Mouse (Mus musculus) duodenum, adult 2 months (tissue): ENCODE data around the gene Cenpn. TPM values are rescaled to one million over a fixed set of nuclear protein-coding genes. Genes with fewer than 3 reads are reported as not detected.

Experiments
- polyA plus RNA-seq: library from polyadenylated mRNA; depleted of rRNA; stranded (reverse); fragments of >200 nt; gene quantifications from 2 replicates; pipeline ENCODE4 v1.2.3, GENCODE M21; 2012; ENCODE audit warnings: low replicate concordance; rRNA removed

Cenpn gene
- 1.1 and 2.2 TPM in 2 replicates for polyA plus RNA-seq

DNA sequence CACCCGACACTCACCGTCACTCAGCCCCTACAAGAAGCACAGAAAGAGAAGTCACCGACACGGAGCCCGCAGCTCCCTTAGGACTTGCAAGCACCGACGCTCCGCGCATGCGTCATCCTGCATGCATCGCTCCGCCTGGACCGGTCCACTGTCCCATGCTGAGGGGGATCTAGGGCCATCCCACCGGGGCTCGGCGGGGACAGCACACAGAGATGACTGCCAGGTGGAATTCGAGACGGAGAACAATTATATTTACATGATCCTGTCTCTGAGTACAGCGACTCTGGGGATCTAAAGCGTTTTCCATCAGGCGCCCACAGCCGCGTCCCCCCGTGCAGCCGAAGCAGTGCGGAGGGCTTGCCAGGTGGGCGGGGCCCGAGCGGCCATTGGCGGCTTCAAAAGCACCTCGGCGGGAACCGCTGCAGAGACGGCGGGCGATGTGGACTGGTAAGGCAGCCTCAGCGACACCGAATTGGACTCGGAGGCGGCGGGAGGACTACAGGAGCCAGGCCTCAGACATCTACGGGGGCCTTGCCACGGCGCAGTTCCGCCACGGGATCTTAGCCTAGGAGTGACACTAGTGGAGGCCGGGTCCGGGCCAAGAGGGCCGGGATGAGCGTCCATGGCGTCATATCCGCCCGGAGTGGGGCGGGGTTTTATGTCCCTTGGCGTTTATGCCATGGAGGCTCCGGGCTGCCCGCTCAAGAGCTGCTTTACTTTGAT, at the start of gene Cenpn, which contains the start of gene Cmc2:
Gene Cenpn, plus strand, starts transcription at position 394 of the 723 bp plus-strand sequence.
Gene Cmc2, minus strand, starts transcription at position 119 of the 723 bp plus-strand sequence.

DNA sequence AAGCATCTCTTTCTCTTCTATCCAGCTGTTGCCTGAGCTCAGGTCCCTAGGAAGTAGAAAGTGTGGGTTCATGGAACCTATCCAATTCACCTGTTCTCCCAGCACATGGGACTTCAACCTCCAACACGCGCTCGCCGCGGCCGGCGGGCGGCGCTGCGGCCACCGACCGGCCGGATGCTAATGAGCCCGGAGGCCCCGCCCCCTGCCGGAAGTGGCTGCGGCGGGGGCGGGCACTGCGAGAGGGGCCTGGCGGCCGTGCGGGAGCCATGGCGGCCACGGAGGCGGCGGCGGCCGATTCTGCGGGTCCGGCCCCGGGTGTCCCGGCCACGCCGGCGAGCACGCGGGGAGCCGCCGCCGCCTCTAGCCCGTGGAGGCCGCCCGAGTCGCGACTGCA, 21.6 kb downstream of the Cenpn start, which contains the start of gene Atmin:
Gene Atmin, plus strand, starts transcription at position 233 of the 394 bp plus-strand sequence.

DNA sequence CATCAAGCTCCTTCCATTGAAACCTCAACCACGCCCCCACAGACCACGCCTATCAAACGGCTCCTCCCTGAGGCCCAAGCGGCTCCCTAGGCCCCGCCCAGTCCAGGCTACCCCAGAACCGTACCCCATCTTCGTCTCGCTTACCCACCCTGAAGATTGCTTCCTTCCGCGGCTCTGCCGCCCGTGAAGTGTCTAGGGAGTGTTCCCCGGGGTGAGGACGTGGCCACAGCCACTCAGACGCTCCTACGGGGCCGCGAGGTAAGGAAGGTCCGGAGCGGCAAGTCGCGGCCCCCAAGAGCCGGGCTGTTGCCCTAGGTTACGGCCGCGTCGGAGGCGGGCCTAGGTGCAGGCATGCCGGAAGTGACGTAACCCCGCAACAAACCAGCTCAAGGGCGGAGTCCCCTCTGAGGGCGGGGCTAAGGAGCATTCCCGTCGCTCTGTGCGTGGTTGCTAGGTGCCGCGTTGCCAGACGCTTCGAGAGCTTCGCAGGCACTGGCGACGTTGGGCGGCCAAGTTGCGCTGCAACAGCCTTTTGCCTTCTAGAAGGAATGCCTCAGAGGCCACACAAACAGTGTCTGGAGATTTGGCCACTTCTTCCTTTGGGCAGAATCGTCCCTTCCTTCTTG, 57.2 kb downstream of the Cenpn start, which contains the start of gene 1700030J22Rik:
Gene 1700030J22Rik, minus strand, starts transcription at position 329 of the 626 bp plus-strand sequence.

Other genes with a start within 250 kb of the Cenpn start
- gene Cdyl2, start 188.7 kb upstream of the Cenpn start, polyA plus RNA-seq, result 0.33 and 0.53 TPM in 2 replicates
- gene Cmc2, start 275 bp upstream of the Cenpn start, polyA plus RNA-seq, result 3.1 and 3.2 TPM in 2 replicates
- gene Atmin, start 21.7 kb downstream of the Cenpn start, polyA plus RNA-seq, result 6.0 and 6.7 TPM in 2 replicates
- 0.09 and 0.18 TPM in 2 replicates for gene 1700030J22Rik, start 57.2 kb downstream of the Cenpn start, polyA plus RNA-seq
- gene Gcsh, start 71.8 kb downstream of the Cenpn start, polyA plus RNA-seq, result 11.1 and 12.3 TPM in 2 replicates
- 0.04 TPM in 1 of 2 replicates, not detected in the other for gene Pkd1l2, start 160.7 kb downstream of the Cenpn start, polyA plus RNA-seq
- 0.55 and 8.4 TPM in 2 replicates for gene Bco1, start 174.1 kb downstream of the Cenpn start, polyA plus RNA-seq
- gene Gan, start 236.4 kb downstream of the Cenpn start, polyA plus RNA-seq, result 2.3 and 3.9 TPM in 2 replicates